10 mouse cellular contexts compared by ENCODE assay signal in the genomic region with DNA sequence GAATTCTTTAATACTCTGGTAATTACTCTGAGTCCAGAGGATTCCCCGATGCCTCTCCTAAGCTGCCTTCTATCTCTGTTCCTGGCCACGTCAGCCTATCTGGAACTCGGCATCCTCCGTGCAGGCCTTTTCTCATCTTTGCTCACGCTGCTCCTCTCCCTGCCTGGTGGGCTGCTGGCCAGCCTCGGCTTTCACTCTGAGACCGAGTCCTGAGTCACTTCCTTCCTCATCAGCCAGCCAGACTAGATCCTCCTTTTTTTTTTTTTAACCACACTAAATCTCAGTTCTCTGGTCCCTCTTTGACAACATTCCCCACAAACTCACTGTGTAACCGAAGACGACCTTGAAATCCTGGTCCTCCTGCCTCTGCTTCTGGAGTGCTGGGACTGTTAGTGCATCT. TPM values are rescaled to one million over a fixed set of nuclear protein-coding genes. Genes with fewer than 3 reads are reported as not detected.
DNase-seq lines count a peak whose midpoint lies in the region; ATAC-seq lines count a peak whose summit lies in the region.
"Had no signal": no experiment of that assay in that cellular context is flagged by ENCODE, and none has a peak within 500 bp of the region (broad histone marks: within the 10 kb centered on the region; RNA-seq: fewer than 3 reads in every experiment).

No protein-coding gene starts in this region.

- H3K27me3 ChIP-seq in heart, embryonic 12.5 days (replicated peaks) = no peaks in the 10 kb centered on the region
- no peaks in the 10 kb centered on the region for H3K27me3 ChIP-seq in hindbrain, embryonic 13.5 days
- H3K27me3 ChIP-seq: hindbrain, embryonic 15.5 days; neural tube, embryonic 13.5 days had no signal

- 42% methylated on average over 9 of the region's 9 CpGs for WGBS in heart, embryonic 12.5 days
- WGBS in hindbrain, embryonic 13.5 days = 83% methylated on average over 9 of the region's 9 CpGs

- no peak overlapping the region for H3K4me2 ChIP-seq in heart, embryonic 12.5 days
- H3K4me2 ChIP-seq in hindbrain, embryonic 13.5 days = no peak overlapping the region
- H3K4me2 ChIP-seq: hindbrain, embryonic 15.5 days; neural tube, embryonic 13.5 days had no signal

- peak; percentile 79 for DNase-seq in layer of hippocampus, adult 9-11 months
- no peak for DNase-seq in layer of hippocampus, postnatal 36 days
- peak; percentile 67 for DNase-seq in adrenal gland, postnatal 14 days
- peak; percentile 72 for DNase-seq in lung, postnatal 36 days
- DNase-seq in natural killer cell, adult 2 months (ENCODE audit: low spot score in 2 of 2) = no peak

- H3K4me1 ChIP-seq in heart, embryonic 12.5 days (replicated peaks) = peaks cover 24% of the 10 kb centered on the region
- peaks cover 9% of the 10 kb centered on the region for H3K4me1 ChIP-seq in hindbrain, embryonic 13.5 days (replicated peaks)

- no peak overlapping the region for H3K9ac ChIP-seq in heart, embryonic 12.5 days
- no peak overlapping the region for H3K9ac ChIP-seq in hindbrain, embryonic 13.5 days
- H3K9ac ChIP-seq: hindbrain, embryonic 15.5 days; neural tube, embryonic 13.5 days had no signal

- no peaks in the 10 kb centered on the region for H3K9me3 ChIP-seq in heart, embryonic 12.5 days (replicated peaks)
- H3K9me3 ChIP-seq in hindbrain, embryonic 13.5 days = no peaks in the 10 kb centered on the region
- H3K9me3 ChIP-seq: hindbrain, embryonic 15.5 days; neural tube, embryonic 13.5 days had no signal

- ATAC-seq in heart, embryonic 12.5 days (ENCODE audit: insufficient number of reproducible peaks, low FRiP score) = no peak
- no peak for ATAC-seq in erythroblast, adult 5-6 weeks (replicated peaks; ENCODE audit: low FRiP score, poor library complexity, severe bottlenecking)
- no peak for ATAC-seq in hindbrain, embryonic 13.5 days (ENCODE audit: low FRiP score)

- peaks cover 43% of the 10 kb centered on the region for H3K36me3 ChIP-seq in heart, embryonic 12.5 days
- H3K36me3 ChIP-seq in hindbrain, embryonic 13.5 days = peaks cover 4% of the 10 kb centered on the region; the same call in 1 of the 2 replicates
- H3K36me3 ChIP-seq: hindbrain, embryonic 15.5 days; neural tube, embryonic 13.5 days had no signal

- H3K27ac ChIP-seq in heart, embryonic 12.5 days (ENCODE audit: poor library complexity, severe bottlenecking) = peak overlapping the region; percentile 56; the same call in 1 of the 2 replicates
- H3K27ac ChIP-seq in hindbrain, embryonic 13.5 days = no peak overlapping the region
- H3K27ac ChIP-seq: hindbrain, embryonic 15.5 days; neural tube, embryonic 13.5 days had no signal

- H3K4me3 ChIP-seq in heart, embryonic 12.5 days = no peak overlapping the region
- no peak overlapping the region for H3K4me3 ChIP-seq in hindbrain, embryonic 13.5 days
- H3K4me3 ChIP-seq: hindbrain, embryonic 15.5 days; neural tube, embryonic 13.5 days had no signal

RNA-seq across cellular contexts. Expression of a gene that starts 13.2 kb away (rescaled TPM):
- under 1 TPM; 0.63 to 0.72 TPM for total RNA-seq in layer of hippocampus, postnatal 36 days (2021)
- total RNA-seq in adrenal gland, postnatal 14 days (2021) = 12.0 and 13.6 TPM in 2 replicates
- polyA plus RNA-seq in heart, embryonic 12.5 days (2016; fragmentation: Nextera tagmentation; extraction: Ambion mirVana) = 8.1 and 9.3 TPM in 2 replicates
- 226 and 246 TPM in 2 replicates for total RNA-seq in erythroblast, adult 5-6 weeks (2015; ENCODE audit: low replicate concordance)
- 344 and 364 TPM in 2 replicates for total RNA-seq in erythroblast, adult 5-6 weeks (2017; ENCODE audit: low replicate concordance)
- polyA plus RNA-seq in hindbrain, embryonic 13.5 days (2015; fragmentation: Nextera tagmentation; extraction: Ambion mirVana) = 2.7 and 3.2 TPM in 2 replicates

RNA-seq across cellular contexts. Expression of a gene that starts 20.8 kb away (rescaled TPM):
- 1 to 10 TPM; 3.1 to 3.2 TPM for total RNA-seq in layer of hippocampus, postnatal 36 days (2021)
- total RNA-seq in adrenal gland, postnatal 14 days (2021) = 3.4 and 3.8 TPM in 2 replicates
- 2.9 and 3.4 TPM in 2 replicates for polyA plus RNA-seq in heart, embryonic 12.5 days (2016; fragmentation: Nextera tagmentation; extraction: Ambion mirVana)
- 0.19 TPM in 1 of 2 replicates, not detected in the other for total RNA-seq in erythroblast, adult 5-6 weeks (2015; ENCODE audit: low replicate concordance)
- total RNA-seq in erythroblast, adult 5-6 weeks (2017; ENCODE audit: low replicate concordance) = 0.43 TPM in 1 of 2 replicates, not detected in the other
- 5.8 and 6.3 TPM in 2 replicates for polyA plus RNA-seq in hindbrain, embryonic 13.5 days (2015; fragmentation: Nextera tagmentation; extraction: Ambion mirVana)

RNA-seq across cellular contexts. Expression of a gene that starts 42.1 kb away (rescaled TPM):
- 10 to 100 TPM; 35.4 to 42.4 TPM for total RNA-seq in layer of hippocampus, postnatal 36 days (2021)
- total RNA-seq in adrenal gland, postnatal 14 days (2021) = 91.3 and 98.0 TPM in 2 replicates
- polyA plus RNA-seq in heart, embryonic 12.5 days (2016; fragmentation: Nextera tagmentation; extraction: Ambion mirVana) = 320 and 321 TPM in 2 replicates
- total RNA-seq in erythroblast, adult 5-6 weeks (2015; ENCODE audit: low replicate concordance) = not detected in 2 replicates
- total RNA-seq in erythroblast, adult 5-6 weeks (2017; ENCODE audit: low replicate concordance) = not detected in 2 replicates
- 234 and 269 TPM in 2 replicates for polyA plus RNA-seq in hindbrain, embryonic 13.5 days (2015; fragmentation: Nextera tagmentation; extraction: Ambion mirVana)

Comparison
In these comparisons a context has a peak if more than half of its experiments do, and no peak if none do; other contexts are left out.
1. DNase-seq: peak in layer of hippocampus, adult 9-11 months (single experiment), adrenal gland, postnatal 14 days (single experiment) and lung, postnatal 36 days (single experiment); none in layer of hippocampus, postnatal 36 days (0 of 2) and natural killer cell, adult 2 months (0 of 2).
2. RNA of a gene that starts 13.2 kb away (total RNA-seq): 226 to 364 TPM in erythroblast, adult 5-6 weeks; 12.0 to 13.6 TPM in adrenal gland, postnatal 14 days and 0.63 to 0.72 TPM in layer of hippocampus, postnatal 36 days; every median in the first group is over 10 times any median in the second.
3. RNA of a gene that starts 42.1 kb away (total RNA-seq): 91.3 to 98.0 TPM in adrenal gland, postnatal 14 days and 35.4 to 42.4 TPM in layer of hippocampus, postnatal 36 days; not detected in erythroblast, adult 5-6 weeks; every median in the first group is over 10 times any median in the second.